Mouse (Mus musculus): ENCODE results near the gene Adk.
A peak's percentile ranks its signal among the peaks of the same experiment; 100 is the strongest.

Adk gene

DNA sequence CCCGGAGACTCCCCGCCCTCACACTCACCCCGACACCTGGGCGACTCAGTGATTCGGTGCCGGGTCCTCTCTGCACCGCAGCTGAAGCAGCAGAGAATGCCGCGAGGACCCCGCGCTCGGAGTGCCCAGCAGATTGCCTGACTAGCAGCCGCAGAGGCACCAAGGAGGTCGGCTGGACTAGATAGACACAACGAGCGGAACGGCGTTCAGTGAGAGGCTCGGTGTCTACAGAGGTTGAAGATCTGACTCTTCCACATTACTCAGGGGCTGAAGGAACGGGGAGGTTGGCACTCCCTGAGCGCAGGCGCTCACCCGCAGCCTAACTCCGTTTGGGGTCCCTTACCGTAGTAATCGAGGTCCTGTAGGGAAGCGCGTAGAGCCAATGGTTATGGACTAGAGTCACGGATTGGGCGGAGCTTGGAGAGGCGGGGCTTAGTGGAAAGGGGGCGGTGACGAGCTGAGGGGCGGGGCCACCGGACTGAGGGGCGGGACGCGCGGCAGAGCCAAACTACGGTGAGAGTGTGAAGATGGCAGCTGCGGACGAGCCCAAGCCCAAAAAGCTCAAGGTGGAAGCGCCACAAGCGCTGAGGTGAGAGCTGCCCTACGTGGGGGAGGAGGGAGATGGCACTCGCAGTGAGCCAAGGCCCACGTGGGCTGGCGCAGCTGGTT, at the start of gene Adk, which contains the start of gene Ap3m1:
Gene Adk, plus strand, starts transcription at position 463 of the 669 bp plus-strand sequence.
Gene Ap3m1, minus strand, starts transcription at position 397 of the 669 bp plus-strand sequence.
- peak; percentile 87 for DNase-seq

DNA sequence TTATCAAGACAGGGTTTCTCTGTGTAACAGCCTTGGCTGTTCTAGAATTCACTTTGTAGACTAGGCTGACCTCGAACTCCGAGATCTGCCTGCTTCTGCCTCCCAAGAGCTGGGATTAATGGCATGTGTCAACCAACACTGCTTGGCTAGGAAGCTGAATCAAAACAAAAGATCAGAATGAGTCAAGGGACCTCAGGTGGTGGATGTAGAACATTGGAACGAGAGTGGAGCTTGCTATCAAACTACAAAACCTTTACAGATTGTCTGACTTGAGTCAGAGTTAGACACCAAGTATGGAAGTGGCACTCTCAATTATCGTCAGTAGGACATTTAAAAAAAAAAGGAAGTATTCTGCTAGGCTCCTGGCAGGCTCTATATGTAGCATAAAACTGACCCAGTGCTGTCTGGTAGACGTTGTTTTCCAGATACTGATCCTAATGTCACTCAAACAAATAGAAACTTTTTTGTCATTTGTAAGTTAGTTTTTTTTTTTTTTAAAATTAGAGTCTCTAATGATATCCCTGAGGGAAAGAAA, 38.5 kb upstream of the Adk start:
- no peak for DNase-seq

DNA sequence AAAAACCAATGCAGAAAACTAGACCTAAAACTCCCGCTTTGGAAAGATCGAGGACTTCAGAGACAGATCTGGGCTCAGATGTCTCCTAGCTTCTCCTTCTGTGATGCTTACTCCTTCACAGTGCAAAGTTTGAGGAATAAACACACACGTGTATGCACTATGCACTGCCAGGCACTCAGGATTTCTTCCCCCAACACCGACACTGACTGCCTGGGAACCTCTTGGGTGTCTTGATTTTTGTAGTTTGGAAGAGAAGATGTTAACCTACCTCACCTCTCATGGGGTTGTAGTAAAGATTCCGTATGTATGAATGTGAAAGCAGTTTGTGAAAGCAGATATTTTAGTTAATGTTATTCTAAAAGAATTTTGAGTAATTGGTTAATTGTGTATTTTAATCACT, 34.5 kb upstream of the Adk start:
- DNase-seq = no peak

DNA sequence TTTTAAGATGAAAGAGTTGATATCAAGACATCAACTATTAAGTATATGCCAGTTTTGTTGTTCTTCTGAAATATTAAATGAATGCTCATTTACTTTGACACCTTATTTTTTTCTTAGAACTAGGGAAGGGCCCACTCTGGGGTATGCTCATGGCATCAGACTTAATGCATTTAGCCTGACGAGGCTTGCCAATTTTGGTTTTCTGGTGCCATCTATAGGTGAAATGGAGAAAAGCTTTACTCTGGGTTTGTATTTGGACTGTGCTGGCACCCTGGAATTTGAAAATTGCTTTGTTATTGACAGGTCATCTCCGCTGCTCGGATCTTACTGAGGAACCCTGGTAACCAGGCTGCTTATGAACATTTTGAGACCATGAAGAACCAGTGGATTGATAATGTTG, 33.4 kb upstream of the Adk start:
- no peak for DNase-seq

DNA sequence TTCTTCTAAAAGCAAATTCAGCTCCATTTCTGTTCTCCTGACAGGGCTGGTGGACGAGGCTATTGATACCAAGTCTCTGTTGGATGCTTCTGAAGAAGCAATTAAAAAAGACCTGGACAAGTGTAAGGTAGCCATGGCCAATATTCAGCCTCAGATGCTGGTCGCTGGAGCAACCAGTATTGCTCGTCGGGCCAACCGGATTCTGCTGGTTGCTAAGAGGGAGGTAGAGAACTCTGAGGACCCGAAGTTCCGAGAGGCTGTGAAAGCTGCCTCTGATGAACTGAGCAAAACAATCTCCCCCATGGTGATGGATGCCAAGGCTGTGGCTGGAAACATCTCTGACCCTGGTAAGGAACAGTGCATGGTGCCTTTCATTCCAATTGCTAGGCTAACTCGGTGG, 31.9 kb upstream of the Adk start:
- DNase-seq = no peak

DNA sequence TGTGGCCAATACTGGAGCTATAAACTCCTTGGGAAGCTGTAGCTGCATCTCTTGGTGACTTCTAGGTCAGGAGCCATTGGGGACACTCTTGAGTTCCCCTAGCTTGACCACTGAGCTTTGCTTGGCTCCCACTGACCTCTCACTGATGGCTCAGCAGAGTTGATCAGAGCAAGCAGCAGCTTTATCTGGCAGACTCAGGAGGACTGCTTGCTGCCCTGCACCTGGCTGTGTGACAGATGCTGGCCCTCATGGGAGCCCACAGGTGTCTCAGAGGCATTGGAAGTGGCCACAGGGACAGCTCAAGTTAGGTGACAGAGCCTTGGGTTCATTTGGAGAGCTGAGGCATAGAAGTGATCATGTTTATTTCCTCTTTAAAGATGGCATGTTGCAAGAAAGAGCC, 24.8 kb upstream of the Adk start:
- no peak for DNase-seq

DNA sequence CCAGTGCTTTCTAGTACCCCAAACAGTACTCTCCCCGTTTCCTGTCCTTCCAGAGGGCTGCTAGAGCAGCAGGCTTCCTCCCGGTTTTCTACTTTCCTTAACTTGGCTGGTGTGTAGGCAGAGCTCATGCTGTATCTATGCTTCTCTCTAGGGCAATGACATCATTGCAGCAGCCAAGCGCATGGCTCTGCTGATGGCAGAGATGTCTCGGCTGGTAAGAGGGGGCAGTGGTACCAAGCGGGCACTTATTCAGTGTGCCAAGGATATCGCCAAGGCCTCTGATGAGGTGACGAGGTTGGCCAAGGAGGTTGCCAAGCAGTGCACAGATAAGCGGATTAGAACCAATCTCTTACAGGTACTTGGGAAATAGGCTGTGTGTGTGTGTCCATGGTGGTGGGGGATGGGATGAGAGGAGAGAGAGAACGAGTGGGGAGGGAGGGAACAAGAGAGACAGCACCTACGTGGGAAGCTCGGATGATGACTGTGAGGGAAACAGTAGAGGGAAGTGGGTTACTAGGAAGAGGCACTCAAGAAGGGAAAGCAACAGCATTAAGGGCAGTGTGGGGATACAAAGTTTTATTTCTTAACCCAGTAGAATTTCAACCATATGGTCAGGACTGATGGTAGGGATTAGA, 23.2 kb upstream of the Adk start:
- no peak for DNase-seq

DNA sequence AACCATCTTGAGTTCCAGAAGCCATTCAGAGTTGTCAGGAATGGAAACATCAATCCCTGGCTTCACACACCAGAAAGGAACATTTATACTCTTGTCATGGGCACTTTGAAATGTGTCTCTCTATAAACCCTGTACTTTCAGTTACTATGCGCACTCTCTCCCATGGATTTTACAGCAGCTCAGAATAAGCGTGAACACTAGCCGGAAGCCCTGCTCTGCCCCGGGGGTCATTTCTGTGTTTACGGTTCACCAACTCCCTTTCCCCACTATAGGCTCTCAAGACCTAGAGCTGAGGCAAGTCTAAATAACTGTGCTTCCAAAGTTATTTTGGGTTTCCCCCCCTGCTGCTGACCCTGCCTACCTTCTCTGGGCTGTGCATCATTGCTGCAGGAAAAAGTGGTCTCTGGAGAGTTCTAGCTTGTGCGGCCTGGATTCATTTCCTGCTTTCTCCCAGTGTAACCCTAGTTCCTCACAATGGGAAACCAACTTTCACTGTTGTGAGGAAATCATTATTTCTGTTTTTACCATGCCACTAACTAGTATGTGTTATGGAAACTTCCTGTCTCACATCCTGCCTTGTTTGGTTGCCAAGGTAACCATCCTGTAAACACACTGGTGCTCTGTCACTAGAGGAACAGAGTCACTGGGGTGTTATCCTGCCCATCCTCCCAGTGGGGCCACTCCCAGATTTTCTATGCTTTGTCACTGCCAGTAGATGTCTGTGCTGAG, 20.4 kb upstream of the Adk start:
- no peak for DNase-seq

DNA sequence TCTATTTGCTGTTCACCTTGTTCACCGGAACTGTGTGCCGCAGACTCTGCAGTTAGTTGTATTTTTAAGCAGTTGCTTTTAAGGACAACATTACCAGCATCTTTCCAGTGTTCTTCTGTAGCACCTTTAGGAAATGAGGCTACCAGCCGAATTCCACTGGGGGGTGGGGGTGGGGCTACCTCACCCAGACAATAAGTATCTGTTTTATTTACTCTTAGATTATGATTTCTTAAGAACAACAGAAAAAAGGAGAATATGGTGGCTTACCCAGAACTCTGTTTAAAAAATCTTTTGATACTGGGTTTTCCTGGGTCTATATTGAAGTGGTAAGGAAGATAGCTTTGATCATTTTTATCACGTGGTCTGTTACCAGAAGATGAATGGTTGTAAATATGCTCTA, 18.1 kb upstream of the Adk start:
- no peak for DNase-seq

DNA sequence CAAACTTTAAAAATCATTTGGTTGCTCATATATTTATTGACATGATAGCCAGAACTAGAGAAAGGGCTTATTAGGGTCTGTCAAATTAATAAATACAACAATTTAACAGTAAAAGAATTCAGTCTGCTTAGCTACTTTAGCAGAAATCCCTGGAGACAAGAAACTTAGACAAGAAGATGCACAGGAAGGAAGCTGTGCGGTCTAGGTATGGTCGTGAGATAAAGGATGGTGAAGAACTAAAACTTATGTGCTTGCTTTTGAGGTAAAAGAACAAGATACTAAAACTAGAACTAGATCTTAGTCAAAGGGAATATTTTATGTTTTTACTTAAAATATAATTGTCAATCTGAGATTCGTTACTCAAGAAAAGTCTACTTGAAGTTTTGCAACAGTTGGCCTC, 17.6 kb upstream of the Adk start:
- DNase-seq = no peak

DNA sequence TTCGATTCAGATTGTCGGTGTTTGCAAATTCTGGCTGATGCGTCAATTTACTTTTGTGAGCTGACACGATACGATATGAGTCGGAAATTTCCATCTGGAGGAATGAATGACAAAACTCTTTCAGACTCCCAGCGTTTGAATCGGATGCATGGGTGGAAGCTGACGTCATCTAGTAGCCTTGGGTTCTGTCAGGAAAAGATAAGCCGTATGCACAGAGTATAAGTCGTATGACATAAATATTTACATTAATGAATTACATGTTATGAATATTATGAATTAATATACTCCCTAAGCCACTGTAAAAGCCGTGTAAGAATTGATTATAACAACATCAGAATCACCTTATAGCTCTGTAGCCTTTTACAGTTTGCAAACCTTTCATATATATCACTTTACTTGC, 13.3 kb upstream of the Adk start:
- DNase-seq = no peak

DNA sequence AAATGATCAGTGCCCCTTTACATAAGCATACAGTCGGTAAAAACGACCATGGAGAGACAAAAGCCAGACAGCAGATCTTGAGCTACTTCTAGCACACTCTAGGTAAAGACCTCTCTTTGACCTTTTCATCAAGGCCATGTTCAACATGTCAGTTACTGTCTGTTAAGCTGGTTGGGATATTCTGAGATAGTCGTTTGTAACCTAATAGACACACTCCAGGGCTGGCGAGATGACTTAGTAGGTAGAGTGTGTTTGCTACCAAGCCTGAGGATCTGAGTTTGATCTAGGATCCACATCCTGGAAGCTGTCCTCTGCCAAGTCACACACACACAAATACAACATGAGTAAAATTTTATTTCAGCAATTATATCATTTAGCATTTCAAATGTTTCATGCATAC, 12.8 kb upstream of the Adk start:
- DNase-seq = no peak

DNA sequence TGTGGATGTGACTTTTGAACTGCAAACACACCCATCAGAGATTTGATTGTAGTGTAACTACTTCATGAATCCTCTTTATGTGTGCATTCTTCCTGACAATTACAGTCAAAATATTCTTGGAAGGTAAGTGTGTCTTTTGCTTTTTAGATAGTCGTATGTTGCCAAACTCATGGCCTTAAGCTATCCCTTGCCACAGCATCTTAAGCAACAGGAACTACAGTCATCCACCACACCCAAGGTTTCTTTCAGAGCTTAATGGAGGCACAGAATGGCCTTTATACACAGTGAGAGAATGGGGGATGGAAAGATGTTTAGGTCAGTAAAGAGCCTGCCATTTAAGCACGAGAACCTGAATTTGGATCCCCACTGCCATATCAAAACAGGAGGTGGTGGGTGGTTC, 4.5 kb upstream of the Adk start:
- DNase-seq = no peak

DNA sequence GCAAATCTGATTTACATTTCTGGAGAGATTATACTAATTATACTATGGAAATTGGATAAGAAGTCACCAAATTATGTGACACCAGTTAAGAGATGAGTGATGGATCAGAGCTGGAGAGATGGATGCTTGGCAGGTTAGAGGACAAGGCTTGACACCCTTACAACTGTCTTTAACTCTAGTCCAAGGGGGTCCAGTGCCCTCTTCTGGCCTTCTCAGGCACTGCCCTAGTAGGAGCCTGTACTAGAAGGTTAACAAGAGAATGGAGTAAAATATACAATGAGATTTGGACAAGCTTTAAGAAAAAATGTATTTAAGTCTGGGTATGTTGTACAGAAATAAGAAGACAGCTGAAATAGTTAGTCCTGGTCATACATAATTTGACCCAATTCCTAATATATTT, 3.5 kb upstream of the Adk start:
- DNase-seq = no peak

DNA sequence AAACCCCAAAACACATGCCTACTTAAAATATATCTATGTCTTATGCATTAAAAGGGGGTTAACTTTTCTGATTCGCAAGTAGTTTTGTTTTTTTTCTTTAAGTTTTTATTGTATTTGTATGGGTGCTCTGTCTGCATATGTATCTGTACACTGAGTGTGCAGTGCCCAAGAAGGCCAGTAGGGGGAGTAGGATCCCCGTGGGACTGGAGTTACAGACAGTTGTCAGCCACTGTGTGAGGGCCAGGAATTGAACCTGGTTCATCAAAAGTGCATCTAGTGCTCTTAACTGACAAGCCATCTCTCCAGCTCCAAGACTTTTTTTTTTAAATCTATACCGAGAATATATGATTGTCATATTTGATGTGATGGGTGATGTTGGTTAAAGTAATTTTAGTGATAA, 1.6 kb upstream of the Adk start:
- DNase-seq = peak; percentile 24

DNA sequence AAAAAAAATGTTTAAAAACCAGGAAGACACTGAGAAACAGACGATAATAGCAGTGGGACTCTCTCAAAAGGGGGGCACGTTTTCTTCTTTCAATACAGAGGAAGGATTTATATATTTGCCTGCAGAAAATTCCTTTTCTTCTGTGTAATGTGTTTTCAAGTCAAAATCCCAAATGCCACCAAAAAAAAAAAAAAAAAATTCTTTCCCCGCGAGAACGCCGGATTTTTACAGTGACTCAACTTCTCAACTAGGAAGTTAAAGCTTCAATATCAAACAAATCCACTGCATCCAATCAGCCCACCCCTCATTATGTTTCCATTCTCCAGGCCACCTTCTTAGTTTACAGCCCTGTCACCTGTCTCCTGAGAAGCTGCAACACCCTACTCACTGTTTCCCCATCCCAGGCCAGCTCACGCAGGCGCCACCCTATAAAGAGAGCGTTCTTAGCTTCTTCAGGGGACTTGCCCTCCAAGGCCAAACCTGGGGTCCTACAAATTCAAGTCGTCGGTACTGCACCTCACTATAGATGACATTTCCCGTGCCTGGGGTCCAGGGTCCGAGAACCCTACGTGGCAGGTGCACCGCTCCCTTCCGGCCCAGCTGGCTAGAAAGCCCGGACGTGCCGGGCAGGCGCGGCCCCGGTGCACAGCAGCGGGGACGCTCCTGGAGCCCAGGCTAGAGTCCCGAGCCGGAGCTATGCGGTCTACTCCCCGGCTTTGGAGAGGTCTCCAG, 828 bp upstream of the Adk start:
- no peak for DNase-seq

DNA sequence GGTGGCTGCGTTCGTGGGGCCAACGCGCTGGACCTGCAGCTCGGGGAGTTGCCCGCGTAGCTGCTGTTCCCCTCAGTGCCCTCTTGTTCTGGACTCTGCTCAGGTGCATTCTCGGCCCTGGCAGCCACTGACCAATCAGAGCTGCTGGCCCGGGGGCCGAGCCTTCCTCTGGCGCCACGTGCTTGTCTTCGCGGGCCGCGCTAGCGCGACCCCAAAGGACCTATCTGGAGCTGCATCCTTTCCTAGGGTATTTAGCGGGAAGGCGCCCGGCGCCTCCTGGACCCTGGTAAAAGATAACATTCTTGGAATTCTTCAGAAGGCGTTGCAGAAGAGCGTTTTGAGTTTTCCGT, 382 bp downstream of the Adk start:
- DNase-seq = no peak

DNA sequence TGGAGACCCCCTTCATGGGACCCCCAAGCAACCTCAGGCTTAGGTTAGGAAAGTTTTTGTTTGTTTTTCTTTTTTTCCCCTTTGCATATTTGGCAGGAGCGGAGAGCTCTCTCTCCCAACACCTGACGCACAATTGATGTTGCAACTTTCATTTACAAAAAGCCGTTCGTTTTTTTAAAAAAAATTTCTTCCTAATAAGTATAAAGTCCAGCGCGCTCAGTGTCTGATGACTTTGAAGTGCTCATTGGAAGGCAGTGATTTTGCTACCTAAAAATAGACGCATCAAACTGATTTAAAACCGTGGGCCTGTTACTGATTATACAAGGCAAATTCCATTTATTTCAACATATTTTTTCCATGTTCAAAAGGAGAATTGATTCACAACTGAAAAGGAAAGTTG, 777 bp downstream of the Adk start:
- no peak for DNase-seq

DNA sequence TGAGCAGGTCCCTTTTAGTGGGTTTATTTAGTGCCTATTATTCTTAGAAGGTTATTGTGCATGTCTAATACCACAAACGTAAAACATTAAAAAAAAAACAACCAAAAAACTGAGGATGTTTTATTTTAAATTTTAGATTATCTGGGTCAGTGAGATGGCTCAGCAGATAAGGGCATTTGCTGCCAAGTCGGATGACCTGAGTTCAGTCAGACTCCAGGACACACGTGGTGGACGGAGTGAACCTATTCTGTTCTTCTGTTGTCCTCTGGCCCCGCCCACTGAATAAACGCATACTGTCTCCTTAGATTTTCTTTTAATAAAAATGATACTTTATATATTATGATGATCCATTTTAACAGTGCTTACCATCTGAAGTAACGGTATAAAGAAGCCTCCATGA, 1.2 kb downstream of the Adk start:
- no peak for DNase-seq

DNA sequence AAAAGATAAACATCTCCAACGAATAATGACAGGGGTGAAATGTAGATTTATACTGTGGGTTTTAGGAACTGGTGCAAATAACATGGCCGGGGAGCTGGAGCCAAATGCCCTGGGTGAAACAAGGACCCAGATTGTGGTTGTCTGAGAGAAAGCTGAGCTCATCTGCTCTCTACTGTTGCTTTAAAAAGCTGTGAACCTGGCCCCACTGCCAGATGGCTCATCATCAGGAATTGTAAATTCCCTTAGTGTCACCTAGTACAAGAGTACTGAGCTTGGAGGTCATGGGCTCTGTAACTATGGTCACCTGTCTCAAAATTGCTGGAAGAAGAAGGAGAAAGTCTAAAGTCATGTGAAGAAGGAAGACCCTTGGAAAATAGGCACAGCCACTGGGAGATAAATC, 6.6 kb downstream of the Adk start:
- no peak for DNase-seq

DNA sequence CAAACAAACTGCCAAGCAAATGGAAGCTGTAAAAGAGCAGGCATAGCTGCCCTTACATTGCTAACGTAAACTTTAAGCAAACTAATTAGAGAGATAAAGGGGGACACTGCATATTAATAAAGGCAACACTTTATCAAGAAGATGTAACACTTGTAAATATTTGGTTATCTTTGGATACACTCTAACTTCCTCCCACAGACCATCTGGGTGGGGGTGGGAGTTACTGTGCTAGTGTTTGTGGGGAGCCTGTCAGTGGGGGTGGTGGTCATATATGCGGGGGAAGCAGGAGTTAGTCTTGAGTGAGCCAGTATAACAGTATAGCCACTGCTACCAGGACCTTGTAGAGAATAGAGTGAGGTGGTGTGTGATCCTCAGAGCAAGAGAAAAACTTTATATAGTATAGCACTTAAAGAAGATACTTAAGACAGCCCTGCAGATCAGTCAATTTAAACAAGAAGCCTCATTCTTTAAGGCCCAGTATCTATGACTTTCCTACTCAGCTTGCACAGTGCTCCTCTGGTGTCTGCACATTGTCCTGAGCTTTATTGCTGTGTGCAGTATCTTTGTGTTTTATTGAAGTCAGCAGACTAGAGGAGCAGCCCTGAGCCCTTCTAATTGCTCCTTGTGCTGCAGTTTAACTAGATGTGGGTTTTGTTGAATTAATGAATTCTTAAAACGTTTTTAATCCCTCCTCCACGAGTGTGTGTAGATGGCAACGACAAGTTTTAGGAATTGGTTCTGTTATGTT, 10.6 kb downstream of the Adk start:
- no peak for DNase-seq

DNA sequence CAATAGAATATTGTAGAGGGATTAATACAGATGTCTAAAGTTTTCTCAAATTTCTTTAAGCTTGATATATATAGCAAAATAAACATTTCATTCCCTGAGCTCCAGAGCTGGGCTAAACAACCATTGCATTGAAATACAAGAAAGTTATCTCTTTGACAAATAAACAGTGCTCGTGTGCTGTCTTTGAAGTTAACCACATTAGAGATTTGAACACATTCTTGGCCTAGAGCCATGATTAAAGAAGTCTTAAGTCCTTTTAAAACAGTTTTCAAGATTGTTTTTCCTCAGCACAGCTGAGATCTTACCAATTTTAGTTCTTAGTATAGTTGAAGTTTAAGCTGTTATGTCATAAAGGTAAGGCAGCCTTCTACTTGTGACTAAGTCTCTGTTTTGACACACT, 11.9 kb downstream of the Adk start:
- DNase-seq = no peak
